15 mouse cellular contexts compared by ENCODE assay signal in the genomic region with DNA sequence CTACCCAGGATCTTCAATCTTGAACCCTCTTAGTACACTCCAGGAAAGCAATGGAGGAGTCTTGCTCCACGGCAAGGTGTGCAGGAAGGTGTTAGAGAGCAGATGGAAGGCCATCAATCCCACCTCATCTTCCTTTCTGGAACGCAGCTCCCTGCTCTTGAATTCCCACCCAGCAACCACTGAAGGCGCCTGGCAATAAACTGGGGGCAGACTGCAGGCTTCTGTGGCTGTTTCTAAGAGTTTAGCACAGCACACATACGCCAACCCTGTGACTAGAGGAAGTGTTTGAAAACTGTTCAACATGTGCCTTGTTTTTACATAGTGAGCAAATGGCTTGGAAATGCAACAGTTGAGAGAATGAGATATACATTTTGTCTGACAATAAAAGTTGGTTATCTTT.
A peak's percentile ranks its signal among the peaks of the same experiment; 100 is the strongest.
DNase-seq lines count a peak whose midpoint lies in the region; ATAC-seq lines count a peak whose summit lies in the region.
"Had no signal": no experiment of that assay in that cellular context is flagged by ENCODE, and none has a peak within 500 bp of the region (broad histone marks: within the 10 kb centered on the region; RNA-seq: fewer than 3 reads in every experiment).

No protein-coding gene starts in this region.

- no peak overlapping the region for H3K4me3 ChIP-seq in intestine, embryonic 14.5 days (ENCODE audit: low read depth, low read length)
- no peak overlapping the region for H3K4me3 ChIP-seq in intestine, embryonic 16.5 days (ENCODE audit: low read length)
- no peak overlapping the region for H3K4me3 ChIP-seq in brown adipose tissue, adult 24 weeks (ENCODE audit: insufficient read depth, low read depth, low read length)
- H3K4me3 ChIP-seq in limb, embryonic 11.5 days (ENCODE audit: low read depth, low read length) = no peak overlapping the region
- H3K4me3 ChIP-seq: forebrain, embryonic 13.5 days; kidney, embryonic 15.5 days had no signal

- no peak overlapping the region for H3K4me2 ChIP-seq in intestine, embryonic 14.5 days (ENCODE audit: low read length)
- no peak overlapping the region for H3K4me2 ChIP-seq in intestine, embryonic 16.5 days (ENCODE audit: low read depth, low read length)
- H3K4me2 ChIP-seq in limb, embryonic 11.5 days (ENCODE audit: low read depth, severe bottlenecking) = no peak overlapping the region
- H3K4me2 ChIP-seq: kidney, embryonic 15.5 days had no signal

- peak; percentile 17 for DNase-seq in heart, adult 11 months
- DNase-seq in heart, adult 8-10 months (ENCODE audit: low spot score) = no peak
- peak; percentile 53 for DNase-seq in intestine, embryonic 14.5 days (ENCODE audit: low spot score)
- DNase-seq in limb, embryonic 11.5 days (ENCODE audit: low spot score) = peak; percentile 29
- DNase-seq in gastrocnemius, adult 18-20 months (ENCODE audit: low spot score) = no peak
- DNase-seq: adrenal gland, postnatal 36 days; cerebellum, postnatal 14 days; left cerebral cortex, postnatal 4 days; lung, adult 2 months; thymus, postnatal 36 days had no signal

- no peaks in the 10 kb centered on the region for H3K9me3 ChIP-seq in intestine, embryonic 14.5 days (ENCODE audit: control insufficient read depth, low read length)
- H3K9me3 ChIP-seq in intestine, embryonic 16.5 days (ENCODE audit: control insufficient read depth, low read length) = no peaks in the 10 kb centered on the region
- H3K9me3 ChIP-seq in limb, embryonic 11.5 days (ENCODE audit: control insufficient read depth, low read length) = no peaks in the 10 kb centered on the region
- H3K9me3 ChIP-seq: forebrain, embryonic 13.5 days; kidney, embryonic 15.5 days had no signal

- no peak overlapping the region for H3K9ac ChIP-seq in intestine, embryonic 14.5 days (ENCODE audit: low read length)
- no peak overlapping the region for H3K9ac ChIP-seq in intestine, embryonic 16.5 days (ENCODE audit: low read depth, low read length)
- no peak overlapping the region for H3K9ac ChIP-seq in limb, embryonic 11.5 days (ENCODE audit: low read length)
- H3K9ac ChIP-seq: forebrain, embryonic 13.5 days; kidney, embryonic 15.5 days had no signal

- 36% methylated on average over 4 of the region's 4 CpGs for WGBS in intestine, embryonic 14.5 days
- WGBS in intestine, embryonic 16.5 days = 44% methylated on average over 4 of the region's 4 CpGs
- 27% methylated on average over 4 of the region's 4 CpGs for WGBS in limb, embryonic 11.5 days

- no peak for ATAC-seq in intestine, embryonic 14.5 days (replicated peaks; ENCODE audit: low FRiP score, low TSS enrichment, low read depth)
- no peak for ATAC-seq in intestine, embryonic 16.5 days
- no peak for ATAC-seq in limb, embryonic 11.5 days (ENCODE audit: insufficient number of reproducible peaks, low FRiP score, low TSS enrichment, low read depth)
- ATAC-seq: activated CD4-positive, CD25-positive, alpha-beta regulatory T cell, adult 4 months; forebrain, embryonic 13.5 days had no signal

- peak overlapping the region; percentile 6; the same call in 1 of the 2 replicates for H3K27ac ChIP-seq in intestine, embryonic 14.5 days (ENCODE audit: low read depth)
- no peak overlapping the region for H3K27ac ChIP-seq in intestine, embryonic 16.5 days (ENCODE audit: low read length)
- peak overlapping the region; percentile 31 for H3K27ac ChIP-seq in brown adipose tissue, adult 24 weeks (replicated peaks; ENCODE audit: low read depth, low read length)
- peak overlapping the region; percentile 89 for H3K27ac ChIP-seq in limb, embryonic 11.5 days (replicated peaks; ENCODE audit: low read depth, low read length)
- H3K27ac ChIP-seq: kidney, embryonic 15.5 days had no signal

- H3K36me3 ChIP-seq in intestine, embryonic 14.5 days (ENCODE audit: control insufficient read depth, insufficient read depth, low read length) = no peaks in the 10 kb centered on the region
- no peaks in the 10 kb centered on the region for H3K36me3 ChIP-seq in intestine, embryonic 16.5 days (ENCODE audit: control insufficient read depth, insufficient read depth, low read length)
- H3K36me3 ChIP-seq in limb, embryonic 11.5 days (ENCODE audit: control insufficient read depth, insufficient read depth, low read length) = no peaks in the 10 kb centered on the region
- H3K36me3 ChIP-seq: kidney, embryonic 15.5 days had no signal

- peaks cover 25% of the 10 kb centered on the region for H3K4me1 ChIP-seq in intestine, embryonic 14.5 days (replicated peaks; ENCODE audit: control insufficient read depth, insufficient read depth, low read length)
- peaks cover 31% of the 10 kb centered on the region for H3K4me1 ChIP-seq in intestine, embryonic 16.5 days (ENCODE audit: control insufficient read depth, insufficient read depth, low read length)
- peaks cover 27% of the 10 kb centered on the region for H3K4me1 ChIP-seq in brown adipose tissue, adult 24 weeks (ENCODE audit: control insufficient read depth, insufficient read depth, insufficient read length, low read length)
- peaks cover 36% of the 10 kb centered on the region for H3K4me1 ChIP-seq in limb, embryonic 11.5 days (ENCODE audit: control insufficient read depth, insufficient read depth, low read length)

- no peaks in the 10 kb centered on the region for H3K27me3 ChIP-seq in intestine, embryonic 14.5 days (replicated peaks; ENCODE audit: control insufficient read depth, insufficient read depth, low read length)
- H3K27me3 ChIP-seq in intestine, embryonic 16.5 days (replicated peaks; ENCODE audit: control insufficient read depth, insufficient read depth, low read length) = no peaks in the 10 kb centered on the region
- H3K27me3 ChIP-seq in limb, embryonic 11.5 days (ENCODE audit: control insufficient read depth, insufficient read depth, low read length) = no peaks in the 10 kb centered on the region
- H3K27me3 ChIP-seq: forebrain, embryonic 13.5 days; kidney, embryonic 15.5 days had no signal

Comparison
In these comparisons a context has a peak if more than half of its experiments do, and no peak if none do; other contexts are left out.
1. DNase-seq: peak in heart, adult 11 months (single experiment), intestine, embryonic 14.5 days (single experiment) and limb, embryonic 11.5 days (single experiment); none in heart, adult 8-10 months (single experiment) and gastrocnemius, adult 18-20 months (single experiment).